In the genomic region with DNA sequence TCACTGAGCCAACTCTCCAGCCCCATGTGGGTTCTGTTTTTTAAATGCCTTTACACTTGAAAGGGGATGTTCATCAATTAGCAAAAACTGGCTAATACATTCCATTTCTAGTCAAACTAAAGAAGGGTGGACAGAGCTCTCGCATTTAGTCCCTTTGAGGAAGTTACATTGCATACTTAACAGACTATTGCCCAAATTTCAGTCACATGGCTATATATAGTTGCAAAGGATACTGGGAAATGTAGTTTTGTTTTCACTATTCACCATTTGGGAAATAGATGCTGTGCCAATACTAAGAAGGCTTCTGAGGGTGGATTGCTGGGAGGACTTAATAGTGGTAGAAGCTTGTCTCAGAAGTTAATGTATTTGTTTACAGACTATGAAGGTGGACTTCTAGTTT, we compare ENCODE assay signal across 26 mouse cellular contexts. TPM values are rescaled to one million over a fixed set of nuclear protein-coding genes. Genes with fewer than 3 reads are reported as not detected.
A peak's percentile ranks its signal among the peaks of the same experiment; 100 is the strongest.
DNase-seq lines count a peak whose midpoint lies in the region; ATAC-seq and TF ChIP-seq lines count a peak whose summit lies in the region.
"Had no signal": no experiment of that assay in that cellular context is flagged by ENCODE, and none has a peak within 500 bp of the region (broad histone marks: within the 10 kb centered on the region; RNA-seq: fewer than 3 reads in every experiment).

No protein-coding gene starts in this region.

- H3K9ac ChIP-seq in hindbrain, embryonic 16.5 days (ENCODE audit: low read depth, low read length): no peak overlapping the region
- no peak overlapping the region for H3K9ac ChIP-seq in hindbrain, embryonic 14.5 days
- H3K9ac ChIP-seq in MEL (ENCODE audit: control insufficient read depth, low read depth, low read length, poor library complexity, severe bottlenecking): no peak overlapping the region
- no peak overlapping the region for H3K9ac ChIP-seq in midbrain, postnatal 0 days (replicated peaks; ENCODE audit: low read length, poor library complexity, severe bottlenecking)
- H3K9ac ChIP-seq: limb, embryonic 13.5 days; liver, embryonic 15.5 days had no signal

- 76% methylated on average over 1 of the region's 1 CpGs for WGBS in hindbrain, embryonic 16.5 days
- 67% methylated on average over 1 of the region's 1 CpGs for WGBS in hindbrain, embryonic 14.5 days
- 58% methylated on average over 1 of the region's 1 CpGs for WGBS in midbrain, postnatal 0 days

- no peak for TF ChIP-seq CTCF in MEL (IDR thresholded peaks at IDR 0.05 in 2 of 3, conservative IDR thresholded peaks at IDR 0.05 in 1 of 3; ENCODE audit: control insufficient read depth in 1 of 3, insufficient read depth in 1 of 3, low read depth in 2 of 3, low read length in 3 of 3, poor library complexity in 1 of 3, severe bottlenecking in 1 of 3)
- TF ChIP-seq CTCF in midbrain, postnatal 0 days (IDR thresholded peaks at IDR 0.05): no peak

- no peak overlapping the region for H3K4me2 ChIP-seq in hindbrain, embryonic 16.5 days (ENCODE audit: low read length)
- H3K4me2 ChIP-seq in hindbrain, embryonic 14.5 days (replicated peaks): no peak overlapping the region
- no peak overlapping the region for H3K4me2 ChIP-seq in midbrain, postnatal 0 days (ENCODE audit: low read depth, low read length, poor library complexity, severe bottlenecking)
- H3K4me2 ChIP-seq: heart, embryonic 11.5 days; limb, embryonic 13.5 days; liver, embryonic 15.5 days had no signal

- no peaks in the 10 kb centered on the region for H3K4me1 ChIP-seq in hindbrain, embryonic 16.5 days (ENCODE audit: control insufficient read depth, insufficient read depth, low read depth, low read length)
- no peaks in the 10 kb centered on the region for H3K4me1 ChIP-seq in hindbrain, embryonic 14.5 days (replicated peaks; ENCODE audit: control insufficient read depth, insufficient read depth, low read length)
- H3K4me1 ChIP-seq in MEL (ENCODE audit: control insufficient read depth in 1 of 2, insufficient read depth in 2 of 2, low read length in 2 of 2): no peaks in the 10 kb centered on the region
- H3K4me1 ChIP-seq in midbrain, postnatal 0 days (ENCODE audit: insufficient read depth, low read length): no peaks in the 10 kb centered on the region
- H3K4me1 ChIP-seq: limb, embryonic 13.5 days; liver, embryonic 15.5 days had no signal

- H3K27ac ChIP-seq in hindbrain, embryonic 16.5 days (ENCODE audit: low read depth, low read length): no peak overlapping the region
- no peak overlapping the region for H3K27ac ChIP-seq in hindbrain, embryonic 14.5 days
- H3K27ac ChIP-seq in MEL (ENCODE audit: control insufficient read depth, low read depth, low read length): no peak overlapping the region
- no peak overlapping the region for H3K27ac ChIP-seq in midbrain, postnatal 0 days (ENCODE audit: low read depth, low read length)
- H3K27ac ChIP-seq: limb, embryonic 13.5 days; liver, embryonic 15.5 days had no signal

- no peak for TF ChIP-seq POLR2A in MEL (IDR thresholded peaks at IDR 0.05; ENCODE audit: control insufficient read depth in 1 of 2, insufficient read depth in 1 of 2, low read depth in 1 of 2, low read length in 2 of 2, poor library complexity in 1 of 2)

- H3K4me3 ChIP-seq in hindbrain, embryonic 16.5 days (ENCODE audit: low read length): no peak overlapping the region
- no peak overlapping the region for H3K4me3 ChIP-seq in hindbrain, embryonic 14.5 days (replicated peaks; ENCODE audit: low read length)
- H3K4me3 ChIP-seq in MEL (ENCODE audit: control insufficient read depth in 1 of 2, insufficient read depth in 1 of 2, low read depth in 2 of 2, low read length in 2 of 2): no peak overlapping the region
- H3K4me3 ChIP-seq in midbrain, postnatal 0 days (ENCODE audit: low read depth, low read length): no peak overlapping the region
- H3K4me3 ChIP-seq: erythroblast, embryonic 14.5 days; limb, embryonic 13.5 days; liver, embryonic 15.5 days had no signal

- DNase-seq in hindbrain, embryonic 14.5 days (ENCODE audit: low spot score): no peak
- peak; percentile 59 for DNase-seq in 416B (ENCODE audit: low read depth)
- no peak for DNase-seq in MEL (ENCODE audit: low read depth, low spot score)
- no peak for DNase-seq in midbrain, postnatal 0 days (ENCODE audit: low spot score)
- no peak for DNase-seq in gastrocnemius, adult 18-20 months (ENCODE audit: low spot score)
- DNase-seq in adipocyte (ENCODE audit: low spot score): no peak
- DNase-seq: adrenal gland, postnatal 10 days; cerebellum, adult 11-12 months; cerebellum, postnatal 25 days; gastrocnemius, postnatal 36 days; heart, postnatal 14 days; kidney, adult 18-20 months; kidney, postnatal 10 days; lung, postnatal 14 days; thymus, adult 2 months had no signal

- ATAC-seq in hindbrain, embryonic 16.5 days: peak; percentile 63; the same call in 1 of the 2 replicates
- ATAC-seq in hindbrain, embryonic 14.5 days (ENCODE audit: low FRiP score): no peak
- ATAC-seq in midbrain, postnatal 0 days (ENCODE audit: low FRiP score): peak; percentile 45; the same call in 1 of the 2 replicates

- no peak for TF ChIP-seq EP300 in MEL (IDR thresholded peaks at IDR 0.05; ENCODE audit: low read depth in 1 of 2, low read length in 2 of 2)

- TF ChIP-seq RAD21 in MEL (IDR thresholded peaks at IDR 0.05; ENCODE audit: low read depth, low read length): no peak

- H3K36me3 ChIP-seq in hindbrain, embryonic 16.5 days (ENCODE audit: control insufficient read depth, insufficient read depth, low read length): no peaks in the 10 kb centered on the region
- no peaks in the 10 kb centered on the region for H3K36me3 ChIP-seq in hindbrain, embryonic 14.5 days (replicated peaks; ENCODE audit: control insufficient read depth, insufficient read depth)
- H3K36me3 ChIP-seq in MEL (ENCODE audit: control insufficient read depth in 1 of 2, insufficient read depth in 2 of 2, low read length in 2 of 2): no peaks in the 10 kb centered on the region
- H3K36me3 ChIP-seq in midbrain, postnatal 0 days (ENCODE audit: insufficient read depth, low read length): no peaks in the 10 kb centered on the region
- H3K36me3 ChIP-seq: G1E; limb, embryonic 13.5 days; liver, embryonic 15.5 days had no signal

- H3K79me2 ChIP-seq in MEL (ENCODE audit: control insufficient read depth, insufficient read depth, low read length, poor library complexity): no peaks in the 10 kb centered on the region

- H3K9me3 ChIP-seq in hindbrain, embryonic 16.5 days (ENCODE audit: control insufficient read depth, low read length): no peaks in the 10 kb centered on the region
- H3K9me3 ChIP-seq in hindbrain, embryonic 14.5 days (ENCODE audit: control insufficient read depth, low read length): no peaks in the 10 kb centered on the region
- H3K9me3 ChIP-seq in MEL (replicated peaks; ENCODE audit: insufficient read depth, low read length): no peaks in the 10 kb centered on the region
- H3K9me3 ChIP-seq in midbrain, postnatal 0 days (ENCODE audit: low read length): no peaks in the 10 kb centered on the region
- H3K9me3 ChIP-seq: G1E; liver, embryonic 15.5 days had no signal

- no peaks in the 10 kb centered on the region for H3K27me3 ChIP-seq in hindbrain, embryonic 16.5 days (replicated peaks; ENCODE audit: control insufficient read depth, insufficient read depth, low read length)
- no peaks in the 10 kb centered on the region for H3K27me3 ChIP-seq in hindbrain, embryonic 14.5 days (ENCODE audit: control insufficient read depth, insufficient read depth, low read length)
- H3K27me3 ChIP-seq in MEL (ENCODE audit: control insufficient read depth in 1 of 2, insufficient read depth in 2 of 2, low read length in 2 of 2): no peaks in the 10 kb centered on the region
- no peaks in the 10 kb centered on the region for H3K27me3 ChIP-seq in midbrain, postnatal 0 days (ENCODE audit: insufficient read depth, low read length)
- H3K27me3 ChIP-seq: liver, embryonic 15.5 days had no signal

RNA-seq across cellular contexts. Expression of a gene that starts 19.7 kb away (rescaled TPM):
- polyA plus RNA-seq in hindbrain, embryonic 16.5 days (2015; fragmentation: Nextera tagmentation; extraction: Ambion mirVana): not detected in 2 replicates
- polyA plus RNA-seq in hindbrain, embryonic 14.5 days (2014; fragmentation: Nextera tagmentation; extraction: Ambion mirVana): not detected in 2 replicates
- total RNA-seq in MEL (2012; rRNA removed): not detected in 2 replicates
- not detected for polyA plus RNA-seq in MEL (2012; ENCODE audit: insufficient read depth in 1 of 2, insufficient read length in 2 of 2, low read depth in 1 of 2, low replicate concordance in 2 of 2, missing spikeins in 1 of 2)
- not detected in 2 replicates for total RNA-seq in midbrain, postnatal 0 days (2014; rRNA removed)
- polyA plus RNA-seq in midbrain, postnatal 0 days (2015; fragmentation: Nextera tagmentation; extraction: Ambion mirVana): not detected in 2 replicates
- total RNA-seq in gastrocnemius, adult 18-20 months (2021): not detected
- total RNA-seq: adrenal gland, postnatal 10 days; G1E; gastrocnemius, postnatal 36 days; heart, postnatal 14 days; left cerebral cortex, postnatal 10 days had no signal
- polyA plus RNA-seq: erythroblast, embryonic 14.5 days; G1E; heart, embryonic 11.5 days; liver, embryonic 15.5 days; neural tube, embryonic 14.5 days; small intestine, adult 2 months had no signal

RNA-seq across cellular contexts. Expression of a gene that starts 23.8 kb away (rescaled TPM):
- polyA plus RNA-seq in hindbrain, embryonic 16.5 days (2015; fragmentation: Nextera tagmentation; extraction: Ambion mirVana): 0.12 TPM in 1 of 2 replicates, not detected in the other
- polyA plus RNA-seq in hindbrain, embryonic 14.5 days (2014; fragmentation: Nextera tagmentation; extraction: Ambion mirVana): not detected in 2 replicates
- 0.10 and 0.12 TPM in 2 replicates for total RNA-seq in MEL (2012; rRNA removed)
- under 1 TPM in 1 of 2 experiments, not detected in 1; 0.14 TPM for polyA plus RNA-seq in MEL (2012; ENCODE audit: insufficient read depth in 1 of 2, insufficient read length in 2 of 2, low read depth in 1 of 2, low replicate concordance in 2 of 2, missing spikeins in 1 of 2)
- not detected in 2 replicates for total RNA-seq in midbrain, postnatal 0 days (2014; rRNA removed)
- polyA plus RNA-seq in midbrain, postnatal 0 days (2015; fragmentation: Nextera tagmentation; extraction: Ambion mirVana): not detected in 2 replicates
- total RNA-seq in gastrocnemius, adult 18-20 months (2021): not detected
- total RNA-seq: adrenal gland, postnatal 10 days; G1E; gastrocnemius, postnatal 36 days; heart, postnatal 14 days; left cerebral cortex, postnatal 10 days had no signal
- polyA plus RNA-seq: embryonic facial prominence, embryonic 11.5 days; erythroblast, embryonic 14.5 days; G1E; heart, embryonic 11.5 days; neural tube, embryonic 14.5 days; small intestine, adult 2 months; urinary bladder, adult 2 months had no signal

RNA-seq across cellular contexts. Expression of a gene that starts 25.7 kb away (rescaled TPM):
- 3.5 and 3.6 TPM in 2 replicates for polyA plus RNA-seq in hindbrain, embryonic 16.5 days (2015; fragmentation: Nextera tagmentation; extraction: Ambion mirVana)
- polyA plus RNA-seq in hindbrain, embryonic 14.5 days (2014; fragmentation: Nextera tagmentation; extraction: Ambion mirVana): 3.6 and 3.7 TPM in 2 replicates
- 0.33 and 0.39 TPM in 2 replicates for total RNA-seq in MEL (2012; rRNA removed)
- under 1 TPM in 1 of 2 experiments, not detected in 1; 0.33 TPM for polyA plus RNA-seq in MEL (2012; ENCODE audit: insufficient read depth in 1 of 2, insufficient read length in 2 of 2, low read depth in 1 of 2, low replicate concordance in 2 of 2, missing spikeins in 1 of 2)
- total RNA-seq in midbrain, postnatal 0 days (2014; rRNA removed): 3.2 and 3.9 TPM in 2 replicates
- polyA plus RNA-seq in midbrain, postnatal 0 days (2015; fragmentation: Nextera tagmentation; extraction: Ambion mirVana): 3.5 and 3.8 TPM in 2 replicates
- total RNA-seq in gastrocnemius, adult 18-20 months (2021): 1 to 10 TPM in 1 of 2 experiments, under 1 TPM in 1; 0.84 to 1.3 TPM

RNA-seq across cellular contexts. Expression of a gene that starts 29.1 kb away (rescaled TPM):
- 33.1 and 33.6 TPM in 2 replicates for polyA plus RNA-seq in hindbrain, embryonic 16.5 days (2015; fragmentation: Nextera tagmentation; extraction: Ambion mirVana)
- 40.3 and 46.8 TPM in 2 replicates for polyA plus RNA-seq in hindbrain, embryonic 14.5 days (2014; fragmentation: Nextera tagmentation; extraction: Ambion mirVana)
- total RNA-seq in MEL (2012; rRNA removed): 0.12 and 0.29 TPM in 2 replicates
- 1 to 10 TPM in 1 of 2 experiments, not detected in 1; 3.9 TPM for polyA plus RNA-seq in MEL (2012; ENCODE audit: insufficient read depth in 1 of 2, insufficient read length in 2 of 2, low read depth in 1 of 2, low replicate concordance in 2 of 2, missing spikeins in 1 of 2)
- 48.1 and 60.3 TPM in 2 replicates for total RNA-seq in midbrain, postnatal 0 days (2014; rRNA removed)
- polyA plus RNA-seq in midbrain, postnatal 0 days (2015; fragmentation: Nextera tagmentation; extraction: Ambion mirVana): 33.9 and 39.2 TPM in 2 replicates
- under 1 TPM; 0.25 to 0.36 TPM for total RNA-seq in gastrocnemius, adult 18-20 months (2021)

RNA-seq across cellular contexts. Expression of a gene that starts 34.4 kb away (rescaled TPM):
- 216 and 218 TPM in 2 replicates for polyA plus RNA-seq in hindbrain, embryonic 16.5 days (2015; fragmentation: Nextera tagmentation; extraction: Ambion mirVana)
- 180 and 185 TPM in 2 replicates for polyA plus RNA-seq in hindbrain, embryonic 14.5 days (2014; fragmentation: Nextera tagmentation; extraction: Ambion mirVana)
- total RNA-seq in MEL (2012; rRNA removed): 89.1 and 148 TPM in 2 replicates
- polyA plus RNA-seq in MEL (2012; ENCODE audit: insufficient read depth in 1 of 2, insufficient read length in 2 of 2, low read depth in 1 of 2, low replicate concordance in 2 of 2, missing spikeins in 1 of 2): 100 to 1,000 TPM; 174 to 841 TPM
- total RNA-seq in midbrain, postnatal 0 days (2014; rRNA removed): 329 and 379 TPM in 2 replicates
- polyA plus RNA-seq in midbrain, postnatal 0 days (2015; fragmentation: Nextera tagmentation; extraction: Ambion mirVana): 279 and 286 TPM in 2 replicates
- 1 to 10 TPM; 4.9 to 5.9 TPM for total RNA-seq in gastrocnemius, adult 18-20 months (2021)
